11 mouse cellular contexts compared by ENCODE assay signal in genomic region chr10:24928072-24928471, GRCm38 (mm10). TPM values are rescaled to one million over a fixed set of nuclear protein-coding genes. Genes with fewer than 3 reads are reported as not detected.
DNase-seq lines count a peak whose midpoint lies in the region; ATAC-seq and TF ChIP-seq lines count a peak whose summit lies in the region.
"Had no signal": no experiment of that assay in that cellular context is flagged by ENCODE, and none has a peak within 500 bp of the region (broad histone marks: within the 10 kb centered on the region; RNA-seq: fewer than 3 reads in every experiment).

No protein-coding gene starts in this region.

- no peak for TF ChIP-seq CTCF in forebrain, postnatal 0 days (IDR thresholded peaks at IDR 0.05; ENCODE audit: low read depth)

- no peaks in the 10 kb centered on the region for H3K36me3 ChIP-seq in kidney, embryonic 14.5 days (ENCODE audit: control insufficient read depth, insufficient read depth, low read length)
- H3K36me3 ChIP-seq in intestine, embryonic 15.5 days, result no peaks in the 10 kb centered on the region
- H3K36me3 ChIP-seq in forebrain, postnatal 0 days (ENCODE audit: insufficient read depth), result no peaks in the 10 kb centered on the region
- no peaks in the 10 kb centered on the region for H3K36me3 ChIP-seq in hindbrain, embryonic 13.5 days
- H3K36me3 ChIP-seq: hindbrain, embryonic 15.5 days had no signal

- H3K9me3 ChIP-seq in kidney, embryonic 14.5 days (ENCODE audit: control insufficient read depth, low read length), result no peaks in the 10 kb centered on the region
- H3K9me3 ChIP-seq in intestine, embryonic 15.5 days, result no peaks in the 10 kb centered on the region
- H3K9me3 ChIP-seq in forebrain, postnatal 0 days (ENCODE audit: low read length), result no peaks in the 10 kb centered on the region
- H3K9me3 ChIP-seq in hindbrain, embryonic 13.5 days, result no peaks in the 10 kb centered on the region
- H3K9me3 ChIP-seq: hindbrain, embryonic 15.5 days had no signal

- peak overlapping the region; percentile 16; the same call in 1 of the 2 replicates for H3K4me2 ChIP-seq in kidney, embryonic 14.5 days (replicated peaks; ENCODE audit: low read depth, low read length)
- H3K4me2 ChIP-seq in intestine, embryonic 15.5 days (replicated peaks), result peak overlapping the region; percentile 48
- no peak overlapping the region for H3K4me2 ChIP-seq in forebrain, postnatal 0 days (ENCODE audit: low read depth)
- H3K4me2 ChIP-seq in hindbrain, embryonic 13.5 days, result no peak overlapping the region
- H3K4me2 ChIP-seq: hindbrain, embryonic 15.5 days had no signal

- no peak for ATAC-seq in kidney, embryonic 14.5 days (ENCODE audit: low FRiP score, low TSS enrichment)
- ATAC-seq in activated CD4-positive, CD25-positive, alpha-beta regulatory T cell, adult 4 months, result peak; percentile 59
- ATAC-seq in intestine, embryonic 15.5 days, result peak; percentile 18; the same call in 1 of the 2 replicates
- peak; percentile 47; the same call in 1 of the 2 replicates for ATAC-seq in megakaryocyte-erythroid progenitor cell, adult 5-6 weeks (replicated peaks; ENCODE audit: low FRiP score, low TSS enrichment, poor library complexity, severe bottlenecking)
- no peak for ATAC-seq in forebrain, postnatal 0 days
- no peak for ATAC-seq in hindbrain, embryonic 13.5 days (ENCODE audit: low FRiP score)

- no peak for DNase-seq in kidney, postnatal 25 days
- no peak for DNase-seq in forebrain, postnatal 0 days
- no peak for DNase-seq in layer of hippocampus, postnatal 36 days
- DNase-seq: cerebellum, adult 9-10 months had no signal

- H3K27ac ChIP-seq in kidney, embryonic 14.5 days (ENCODE audit: low read depth, low read length), result no peak overlapping the region
- 0 out of 2 replicates have a peak overlapping the region, but pooled peaks have one; percentile 17 for H3K27ac ChIP-seq in intestine, embryonic 15.5 days
- no peak overlapping the region for H3K27ac ChIP-seq in forebrain, postnatal 0 days (ENCODE audit: low read depth, low read length)
- H3K27ac ChIP-seq in hindbrain, embryonic 13.5 days, result no peak overlapping the region
- H3K27ac ChIP-seq: hindbrain, embryonic 15.5 days had no signal

- peaks cover 4% of the 10 kb centered on the region; the same call in 1 of the 2 replicates for H3K4me1 ChIP-seq in kidney, embryonic 14.5 days (ENCODE audit: control insufficient read depth, insufficient read depth, low read length)
- peaks cover 4% of the 10 kb centered on the region; the same call in 1 of the 2 replicates for H3K4me1 ChIP-seq in intestine, embryonic 15.5 days (replicated peaks)
- H3K4me1 ChIP-seq in forebrain, postnatal 0 days (ENCODE audit: insufficient read depth), result 0 out of 2 replicates have a peak, but pooled peaks cover 4% of the 10 kb centered on the region
- H3K4me1 ChIP-seq in hindbrain, embryonic 13.5 days (replicated peaks), result peaks cover 16% of the 10 kb centered on the region

- WGBS in kidney, embryonic 14.5 days, result 5% methylated on average over 12 of the region's 12 CpGs
- WGBS in intestine, embryonic 15.5 days, result 4% methylated on average over 12 of the region's 12 CpGs
- 61% methylated on average over 12 of the region's 12 CpGs for WGBS in forebrain, postnatal 0 days
- WGBS in hindbrain, embryonic 13.5 days, result 36% methylated on average over 12 of the region's 12 CpGs

- no peak overlapping the region for H3K4me3 ChIP-seq in kidney, embryonic 14.5 days (ENCODE audit: low read length)
- no peak overlapping the region for H3K4me3 ChIP-seq in intestine, embryonic 15.5 days (replicated peaks)
- H3K4me3 ChIP-seq in forebrain, postnatal 0 days (ENCODE audit: low read depth, low read length), result no peak overlapping the region
- H3K4me3 ChIP-seq in hindbrain, embryonic 13.5 days, result no peak overlapping the region
- H3K4me3 ChIP-seq: hindbrain, embryonic 15.5 days had no signal

- no peak overlapping the region for H3K9ac ChIP-seq in kidney, embryonic 14.5 days (ENCODE audit: low read depth, low read length)
- H3K9ac ChIP-seq in intestine, embryonic 15.5 days, result no peak overlapping the region
- H3K9ac ChIP-seq in forebrain, postnatal 0 days, result no peak overlapping the region
- no peak overlapping the region for H3K9ac ChIP-seq in hindbrain, embryonic 13.5 days
- H3K9ac ChIP-seq: hindbrain, embryonic 15.5 days had no signal

- no peaks in the 10 kb centered on the region for H3K27me3 ChIP-seq in kidney, embryonic 14.5 days (ENCODE audit: control insufficient read depth, insufficient read depth, low read length)
- H3K27me3 ChIP-seq in intestine, embryonic 15.5 days (replicated peaks), result no peaks in the 10 kb centered on the region
- no peaks in the 10 kb centered on the region for H3K27me3 ChIP-seq in forebrain, postnatal 0 days (ENCODE audit: insufficient read depth, low read length)
- H3K27me3 ChIP-seq in hindbrain, embryonic 13.5 days, result no peaks in the 10 kb centered on the region
- H3K27me3 ChIP-seq: hindbrain, embryonic 15.5 days had no signal

RNA-seq across cellular contexts. Expression of gene Arg1, which starts 0.8 kb away (rescaled TPM):
- polyA plus RNA-seq in kidney, embryonic 14.5 days (2014; fragmentation: Nextera tagmentation; extraction: Ambion mirVana), result 3.6 and 4.4 TPM in 2 replicates
- 1 to 10 TPM; 1.2 TPM for polyA plus RNA-seq in activated CD4-positive, CD25-positive, alpha-beta regulatory T cell, adult 4 months (2017; shearing (Covaris generic))
- 4.9 and 5.0 TPM in 2 replicates for polyA plus RNA-seq in intestine, embryonic 15.5 days (2015; fragmentation: Nextera tagmentation; extraction: Ambion mirVana)
- 1.9 TPM in 1 of 2 replicates, not detected in the other for total RNA-seq in megakaryocyte-erythroid progenitor cell, adult 5-6 weeks (2014; fragmentation: Nextera tagmentation)
- total RNA-seq in megakaryocyte-erythroid progenitor cell, adult 5-6 weeks (2017), result 5.5 TPM in 1 of 2 replicates, not detected in the other
- 1.1 and 2.1 TPM in 2 replicates for total RNA-seq in forebrain, postnatal 0 days (2014; rRNA removed)
- 0.69 and 0.73 TPM in 2 replicates for polyA plus RNA-seq in forebrain, postnatal 0 days (2015; fragmentation: Nextera tagmentation; extraction: Ambion mirVana)
- not detected for total RNA-seq in layer of hippocampus, postnatal 36 days (2021)
- 2.6 and 3.5 TPM in 2 replicates for polyA plus RNA-seq in hindbrain, embryonic 13.5 days (2015; fragmentation: Nextera tagmentation; extraction: Ambion mirVana)
- total RNA-seq: MEL had no signal

RNA-seq across cellular contexts. Expression of gene Med23, which starts 58.3 kb away (rescaled TPM):
- polyA plus RNA-seq in kidney, embryonic 14.5 days (2014; fragmentation: Nextera tagmentation; extraction: Ambion mirVana), result 20.0 and 28.7 TPM in 2 replicates
- 10 to 100 TPM; 18.4 to 22.6 TPM for polyA plus RNA-seq in activated CD4-positive, CD25-positive, alpha-beta regulatory T cell, adult 4 months (2017; shearing (Covaris generic))
- 16.1 and 16.3 TPM in 2 replicates for polyA plus RNA-seq in intestine, embryonic 15.5 days (2015; fragmentation: Nextera tagmentation; extraction: Ambion mirVana)
- 24.5 and 36.0 TPM in 2 replicates for total RNA-seq in megakaryocyte-erythroid progenitor cell, adult 5-6 weeks (2014; fragmentation: Nextera tagmentation)
- 25.3 and 25.7 TPM in 2 replicates for total RNA-seq in megakaryocyte-erythroid progenitor cell, adult 5-6 weeks (2017)
- 36.2 and 41.7 TPM in 2 replicates for total RNA-seq in forebrain, postnatal 0 days (2014; rRNA removed)
- polyA plus RNA-seq in forebrain, postnatal 0 days (2015; fragmentation: Nextera tagmentation; extraction: Ambion mirVana), result 11.5 and 16.2 TPM in 2 replicates
- total RNA-seq in layer of hippocampus, postnatal 36 days (2021), result 10 to 100 TPM; 25.5 to 37.0 TPM
- 28.1 and 28.5 TPM in 2 replicates for polyA plus RNA-seq in hindbrain, embryonic 13.5 days (2015; fragmentation: Nextera tagmentation; extraction: Ambion mirVana)

Comparison
In these comparisons a context has a peak if more than half of its experiments do, and no peak if none do; other contexts are left out.
1. ATAC-seq: peak in activated CD4-positive, CD25-positive, alpha-beta regulatory T cell, adult 4 months (single experiment), intestine, embryonic 15.5 days (single experiment) and megakaryocyte-erythroid progenitor cell, adult 5-6 weeks (single experiment); none in kidney, embryonic 14.5 days (single experiment), forebrain, postnatal 0 days (single experiment) and hindbrain, embryonic 13.5 days (single experiment).
2. H3K4me2 ChIP-seq: peak in kidney, embryonic 14.5 days (single experiment) and intestine, embryonic 15.5 days (single experiment); none in forebrain, postnatal 0 days (single experiment) and hindbrain, embryonic 13.5 days (single experiment).